Mouse (Mus musculus) limb, embryonic 14.5 days (tissue): ENCODE data around the gene Col5a1. TPM values are rescaled to one million over a fixed set of nuclear protein-coding genes. Genes with fewer than 3 reads are reported as not detected.

Experiments
- ATAC-seq: fragments of 200-750 bp; cut with Nextera tagmentation; 2 replicates; pipeline ENCODE4 v1.8.0; 2017; ENCODE audit warnings: low read depth, moderate number of reproducible peaks, moderate TSS enrichment; ENCODE audit not compliant: low FRiP score
- DNase-seq: peaks from one replicate; pipeline ENCODE4 v3.0.0-alpha.2; 2015; ENCODE audit warnings: low spot score
- H3K27ac ChIP-seq: fragments of 300-500 bp; sonication (generic); replicated peaks from 2 replicates; pipeline ENCODE4 v1.5.1; 2014; ENCODE audit warnings: low read depth, mild to moderate bottlenecking, low read length, moderate library complexity, mixed read lengths
- H3K27me3 ChIP-seq: fragments of 300-500 bp; sonication (generic); 2 replicates; pipeline ENCODE4 v1.6.1; 2014; ENCODE audit warnings: low read length, mixed read lengths; ENCODE audit not compliant: control insufficient read depth, insufficient read depth
- H3K36me3 ChIP-seq: fragments of 300-500 bp; sonication (generic); 2 replicates; pipeline ENCODE4 v1.6.1; 2014; ENCODE audit warnings: mild to moderate bottlenecking, low read length, moderate library complexity, mixed read lengths; ENCODE audit not compliant: control insufficient read depth, insufficient read depth
- H3K4me1 ChIP-seq: fragments of 300-500 bp; sonication (generic); 2 replicates; pipeline ENCODE4 v1.6.1; 2014; ENCODE audit warnings: antibody characterized with exemption, low read length, mixed read lengths; ENCODE audit not compliant: control insufficient read depth, insufficient read depth
- H3K4me2 ChIP-seq: fragments of 300-500 bp; sonication (generic); replicated peaks from 2 replicates; pipeline ENCODE4 v1.6.1; 2014; ENCODE audit warnings: low read depth, mild to moderate bottlenecking, low read length, moderate library complexity; ENCODE audit not compliant: severe bottlenecking
- H3K4me3 ChIP-seq: fragments of 300-500 bp; sonication (generic); replicated peaks from 2 replicates; pipeline ENCODE4 v1.5.1; 2014; ENCODE audit warnings: low read length
- H3K9ac ChIP-seq: fragments of 300-500 bp; sonication (generic); 2 replicates; pipeline ENCODE4 v1.6.1; 2014; ENCODE audit warnings: mild to moderate bottlenecking, low read depth, low read length, moderate library complexity; ENCODE audit not compliant: severe bottlenecking
- H3K9me3 ChIP-seq: fragments of 300-500 bp; sonication (generic); 2 replicates; pipeline ENCODE4 v1.6.1; 2016; ENCODE audit warnings: low read length; ENCODE audit not compliant: control insufficient read depth
- POLR2A ChIP-seq: fragments of 200-500 bp; IDR thresholded peaks from 2 replicates; pipeline ENCODE4 v1.8.0; 2012; ENCODE audit warnings: inconsistent platforms, mild to moderate bottlenecking, moderate library complexity, borderline replicate concordance; ENCODE audit not compliant: insufficient read depth, insufficient read length; ENCODE audit errors: extremely low read depth
- WGBS: fragments of 180-500 bp; shearing (Covaris S2); extraction: QIAGEN DNeasy Blood & Tissue Kit; methylation state at CpG from one replicate; pipeline ENCODE4 v1.1.7; 2014; 5-methylcytosine and 5-hydroxymethylcytosine counted together
- polyA plus RNA-seq, 2 experiments: library from polyadenylated mRNA; depleted of rRNA in 1 of 2; stranded (reverse) in 1 of 2; unstranded in 1 of 2; fragments of >200 nt; fragmentation: Nextera tagmentation in 1 of 2; extraction: Ambion mirVana in 1 of 2; gene quantifications; 2 replicates each; pipeline versions ENCODE4 v1.2.1 to v1.2.3; 2012 to 2014

The Col5a1 gene
- polyA plus RNA-seq, 2 experiments: 256 to 304 TPM

DNA sequence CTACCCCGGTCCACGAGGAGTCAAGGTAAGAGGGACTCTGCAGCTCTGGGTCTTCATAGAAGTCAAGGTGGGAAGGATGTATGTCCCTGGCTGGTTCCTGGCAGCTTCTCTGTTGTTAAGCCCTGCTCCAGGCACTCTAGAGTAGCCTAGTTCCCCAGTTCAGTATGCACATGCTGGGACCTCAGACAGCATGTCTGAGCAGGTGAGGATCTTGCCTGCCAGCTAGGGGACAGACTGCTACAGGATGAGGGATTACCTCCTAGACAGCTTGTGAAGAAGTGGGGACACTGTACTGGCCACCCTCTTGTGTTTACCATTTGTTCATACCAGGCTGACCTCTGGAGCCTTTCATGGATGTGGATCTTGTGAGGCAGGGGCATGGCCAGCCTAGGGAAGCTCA is 94.8 kb downstream of the Col5a1 start:
- TF ChIP-seq POLR2A: no peak
- Histone ChIP-seq H3K9ac (no peak overlapping the region), H3K27ac (no peak overlapping the region), H3K4me3 (no peak overlapping the region), H3K4me2 (no peak overlapping the region), H3K27me3 (no peaks in the 10 kb centered on the region), H3K9me3 (no peaks in the 10 kb centered on the region), H3K36me3 (peaks cover 93% of the 10 kb centered on the region), H3K4me1 (no peaks in the 10 kb centered on the region)
- DNase-seq (no peak), ATAC-seq (no peak)
- 92% methylated on average over 2 of the region's 2 CpGs for WGBS

DNA sequence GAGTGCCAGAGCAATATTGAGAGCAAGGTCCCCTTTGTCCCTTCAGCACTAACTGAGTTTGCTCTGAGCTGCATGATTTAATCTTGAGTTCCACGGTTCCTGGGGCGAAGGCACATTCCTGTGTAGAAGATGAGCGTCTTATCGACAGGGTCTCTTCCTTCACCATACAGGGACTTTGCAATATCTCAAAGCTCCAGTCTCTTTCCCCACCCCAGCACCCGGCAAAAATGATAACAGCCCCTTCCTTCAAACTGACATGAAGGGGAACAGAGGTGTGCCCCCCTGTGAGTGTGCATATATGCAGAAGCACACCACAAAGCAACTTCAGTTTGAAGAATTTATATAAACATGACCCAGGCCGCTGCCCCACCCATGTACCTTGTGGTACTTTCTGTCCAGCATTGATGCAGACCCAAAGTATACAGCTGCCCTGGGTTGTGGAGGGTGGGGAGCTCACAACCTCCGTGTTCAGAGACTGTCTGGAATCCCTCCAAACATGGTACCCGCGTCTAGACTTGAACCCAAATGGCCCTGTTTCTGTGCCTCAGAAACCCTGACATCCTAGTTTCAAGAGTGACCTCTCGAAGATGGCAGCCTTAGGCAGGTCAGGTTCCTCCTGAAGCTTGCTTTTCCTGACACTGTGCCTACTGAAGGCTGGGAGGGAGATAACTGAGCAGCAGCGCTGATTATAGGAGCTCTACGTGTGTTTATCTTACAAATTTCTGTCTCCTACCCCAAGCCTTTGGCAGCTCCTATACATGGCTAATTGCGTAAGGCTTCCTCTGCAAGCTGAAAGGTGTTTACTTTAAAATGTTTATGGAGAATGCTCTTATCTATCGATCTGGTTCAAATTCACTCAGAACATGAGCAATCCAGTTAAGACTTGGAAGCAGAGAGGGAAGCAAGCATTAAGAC is 95.7 kb downstream of the Col5a1 start:
- Histone ChIP-seq H3K4me1 (no peaks in the 10 kb centered on the region), H3K9ac (no peak overlapping the region), H3K36me3 (peaks cover 94% of the 10 kb centered on the region), H3K4me3 (no peak overlapping the region), H3K27ac (no peak overlapping the region), H3K4me2 (no peak overlapping the region), H3K9me3 (no peaks in the 10 kb centered on the region), H3K27me3 (no peaks in the 10 kb centered on the region)
- DNase-seq (no peak), ATAC-seq (no peak)
- WGBS: 84% methylated on average over 14 of the region's 14 CpGs
- no peak for TF ChIP-seq POLR2A

DNA sequence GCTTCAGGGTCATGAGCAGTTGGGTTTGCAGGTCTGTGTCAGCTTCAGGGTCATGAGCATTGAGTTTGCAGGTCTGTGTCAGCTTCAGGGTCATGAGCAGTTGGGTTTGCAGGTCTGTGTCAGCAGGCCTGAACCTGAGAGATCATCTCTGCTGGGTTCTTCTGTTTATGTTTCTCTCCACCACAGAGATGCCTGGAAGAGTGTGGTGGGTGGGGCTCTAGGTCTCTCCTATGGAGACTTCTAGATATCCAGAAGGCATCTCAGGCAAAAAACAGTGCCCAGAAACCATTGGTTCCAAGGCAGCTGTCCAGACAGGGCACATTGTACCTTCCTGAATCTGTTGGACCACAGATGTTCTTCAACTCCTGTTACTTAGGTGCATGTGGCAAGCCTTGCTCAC is 96.9 kb downstream of the Col5a1 start:
- Histone ChIP-seq H3K27ac (no peak overlapping the region), H3K4me1 (no peaks in the 10 kb centered on the region), H3K4me3 (no peak overlapping the region), H3K9me3 (no peaks in the 10 kb centered on the region), H3K9ac (no peak overlapping the region), H3K4me2 (no peak overlapping the region), H3K36me3 (peaks cover 93% of the 10 kb centered on the region), H3K27me3 (no peaks in the 10 kb centered on the region)
- DNase-seq: no peak
- ATAC-seq: no peak
- no peak for TF ChIP-seq POLR2A

DNA sequence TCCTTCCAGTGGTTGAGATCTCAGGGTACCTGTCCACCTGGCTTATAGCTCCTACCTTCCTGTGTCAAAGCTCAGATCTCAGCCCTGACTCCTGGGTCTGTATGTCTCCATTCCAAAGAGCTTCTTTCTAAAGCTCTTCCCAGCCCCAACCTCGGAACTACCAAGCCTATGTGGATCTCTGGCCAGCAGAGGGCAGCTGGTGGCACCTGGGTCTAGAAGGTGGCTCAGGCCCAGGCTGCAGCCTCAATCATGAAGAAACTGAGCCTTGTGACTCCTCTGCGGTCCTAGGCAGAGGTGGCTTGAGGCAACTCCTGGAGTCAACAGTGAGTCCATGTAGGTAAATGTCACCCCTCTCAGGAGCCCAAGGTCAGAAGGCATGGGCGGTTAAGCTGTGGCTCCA is 97.7 kb downstream of the Col5a1 start:
- Histone ChIP-seq H3K4me3 (no peak overlapping the region), H3K9ac (no peak overlapping the region), H3K9me3 (no peaks in the 10 kb centered on the region), H3K4me2 (no peak overlapping the region), H3K27me3 (no peaks in the 10 kb centered on the region), H3K27ac (no peak overlapping the region), H3K36me3 (peaks cover 96% of the 10 kb centered on the region), H3K4me1 (no peaks in the 10 kb centered on the region)
- ATAC-seq (no peak), DNase-seq (no peak)
- no peak for TF ChIP-seq POLR2A
- WGBS: 53% methylated on average over 3 of the region's 3 CpGs

DNA sequence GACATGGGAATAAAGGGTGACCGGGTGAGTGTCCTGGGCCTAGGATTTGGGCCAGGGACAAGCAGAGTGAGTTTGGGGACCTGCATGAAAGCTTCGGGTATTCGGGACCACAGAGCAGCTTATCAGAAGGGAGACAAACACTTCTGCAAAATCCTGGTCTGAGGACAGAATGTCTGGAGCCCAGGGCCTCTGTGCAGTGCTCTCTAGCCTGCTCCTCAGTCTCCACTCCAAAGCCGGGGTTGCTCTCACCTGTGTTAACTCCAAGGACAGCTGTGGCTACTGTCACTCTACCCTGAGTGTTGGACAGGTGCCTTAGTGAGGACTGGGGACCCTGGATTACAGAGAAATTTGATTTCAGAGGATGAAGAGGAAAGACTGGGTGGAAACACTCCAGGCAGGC is 100.5 kb downstream of the Col5a1 start:
- no peak overlapping the region for H3K4me2 ChIP-seq
- TF ChIP-seq POLR2A: no peak
- H3K9me3 ChIP-seq: no peaks in the 10 kb centered on the region
- no peak overlapping the region for H3K27ac ChIP-seq
- ATAC-seq: no peak
- no peaks in the 10 kb centered on the region for H3K27me3 ChIP-seq
- no peak overlapping the region for H3K9ac ChIP-seq
- H3K36me3 ChIP-seq: peaks cover 97% of the 10 kb centered on the region
- no peak overlapping the region for H3K4me3 ChIP-seq
- no peak for DNase-seq
- WGBS: 98% methylated on average over 4 of the region's 4 CpGs
- H3K4me1 ChIP-seq: no peaks in the 10 kb centered on the region
